Mouse (Mus musculus): Measurements from ENCODE around the gene Fbrsl1. TPM values are rescaled to one million over a fixed set of nuclear protein-coding genes. Genes with fewer than 3 reads are reported as not detected.
A peak's percentile ranks its signal among the peaks of the same experiment; 100 is the strongest.

Fbrsl1 gene
- 10 to 100 TPM; 75.2 to 82.6 TPM for total RNA-seq (2021)

DNA sequence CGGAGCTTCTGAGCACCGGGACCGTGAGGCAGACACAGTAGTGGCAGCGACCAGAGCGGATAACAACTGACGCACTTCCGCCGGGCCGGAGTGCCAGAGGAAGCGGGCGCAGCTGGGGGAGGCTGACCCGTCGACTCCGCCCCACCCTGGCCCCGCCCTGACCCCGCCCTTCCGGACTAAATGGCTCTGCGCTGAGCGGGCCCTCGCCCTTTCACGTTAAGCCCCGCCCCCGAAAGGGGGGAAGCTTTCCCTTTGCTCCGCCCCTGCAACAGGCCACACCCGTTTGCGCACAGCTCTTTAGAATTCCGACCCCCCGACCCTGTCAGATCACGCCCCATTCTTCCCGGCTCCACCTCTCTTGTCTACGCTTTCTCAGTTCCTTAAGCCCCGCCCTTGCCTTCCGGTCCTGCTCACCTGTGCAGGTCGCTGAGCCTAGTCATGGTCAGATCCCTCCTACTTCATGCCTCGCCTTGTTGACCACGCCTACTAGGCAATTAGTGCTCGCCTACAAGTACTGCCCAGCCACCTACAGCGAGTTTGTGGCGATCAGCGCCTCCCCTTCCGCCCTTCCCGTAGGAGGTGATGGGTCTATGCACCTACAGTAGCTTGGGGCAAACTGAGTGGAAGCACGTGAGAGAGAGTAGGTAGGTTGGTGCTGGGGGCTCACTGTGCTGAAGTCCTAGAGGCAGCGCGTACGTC, at the start of gene Fbrsl1:
Gene Fbrsl1, minus strand, starts transcription at position 68 of the 699 bp plus-strand sequence.
- DNase-seq (ENCODE audit: low spot score in 2 of 2): peak; percentile 90 to 92
- intact Hi-C loops (cut with DNase I): no loop called here

DNA sequence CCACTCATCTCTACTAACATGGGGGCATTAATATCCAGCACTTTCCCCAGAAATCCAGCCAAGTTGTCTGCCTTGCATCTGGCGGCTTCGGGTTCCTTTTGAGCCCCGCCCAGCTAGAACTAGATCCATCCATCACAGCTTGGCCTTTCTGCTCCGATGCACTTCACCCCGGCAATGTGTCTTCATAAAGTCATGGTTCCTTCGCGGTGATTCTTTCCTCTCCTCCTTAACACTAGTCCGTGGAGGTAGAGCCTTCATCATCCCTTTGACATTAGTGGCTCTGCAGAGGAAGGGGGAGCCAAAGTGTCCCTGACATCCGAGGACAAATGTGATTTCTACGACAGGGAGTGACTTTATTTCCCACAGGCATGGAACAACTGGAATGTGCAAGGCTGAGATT, 49.8 kb upstream of the Fbrsl1 start:
- intact Hi-C loops (cut with DNase I): no loop called here
- DNase-seq (ENCODE audit: low spot score in 2 of 2): no peak

DNA sequence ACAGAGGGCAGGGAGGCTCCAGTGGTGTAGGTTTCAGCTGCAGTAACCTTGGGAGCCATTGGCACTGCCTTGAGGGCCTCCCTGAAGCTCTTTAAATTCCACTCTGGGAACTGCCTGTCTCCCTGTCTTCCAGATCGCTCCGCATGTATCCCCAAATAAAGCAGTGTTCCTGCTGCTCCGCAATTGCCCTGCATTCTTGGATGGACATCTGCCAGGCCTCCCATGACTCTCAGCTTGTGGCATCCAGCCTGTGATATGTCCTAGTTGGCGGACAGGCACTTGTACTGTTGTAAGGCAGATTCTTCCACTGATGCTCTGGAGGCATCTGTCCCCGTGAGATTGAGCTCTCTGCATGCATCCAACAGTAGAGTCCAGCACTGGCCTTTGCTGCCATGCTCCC, 49.3 kb upstream of the Fbrsl1 start:
- DNase-seq (ENCODE audit: low spot score in 2 of 2): no peak

DNA sequence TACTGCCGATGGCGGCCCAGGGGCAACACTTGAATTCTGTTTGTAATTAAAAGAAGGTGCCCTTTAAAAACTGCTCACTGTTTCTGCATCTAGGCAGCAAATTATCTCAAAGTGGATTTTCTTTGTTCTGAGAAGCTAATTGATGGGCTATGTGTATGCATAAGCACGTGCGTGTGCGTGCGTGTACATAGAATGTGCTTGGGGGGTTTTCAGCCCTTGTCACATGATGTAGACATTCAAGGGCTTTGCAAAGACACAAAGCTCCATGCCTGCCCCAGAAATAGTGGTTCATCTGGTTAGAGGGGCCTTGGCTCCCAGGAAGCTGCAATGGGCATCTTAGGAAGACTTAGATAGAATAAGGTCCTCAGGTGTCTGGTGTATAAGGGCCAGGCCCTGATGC, 46.7 kb upstream of the Fbrsl1 start:
- no peak for DNase-seq (ENCODE audit: low spot score in 2 of 2)
- intact Hi-C loops (cut with DNase I): no loop called here

More for the DNA sequence above, 49.3 kb upstream of the Fbrsl1 start:
- intact Hi-C loops (cut with DNase I): no loop called here

DNA sequence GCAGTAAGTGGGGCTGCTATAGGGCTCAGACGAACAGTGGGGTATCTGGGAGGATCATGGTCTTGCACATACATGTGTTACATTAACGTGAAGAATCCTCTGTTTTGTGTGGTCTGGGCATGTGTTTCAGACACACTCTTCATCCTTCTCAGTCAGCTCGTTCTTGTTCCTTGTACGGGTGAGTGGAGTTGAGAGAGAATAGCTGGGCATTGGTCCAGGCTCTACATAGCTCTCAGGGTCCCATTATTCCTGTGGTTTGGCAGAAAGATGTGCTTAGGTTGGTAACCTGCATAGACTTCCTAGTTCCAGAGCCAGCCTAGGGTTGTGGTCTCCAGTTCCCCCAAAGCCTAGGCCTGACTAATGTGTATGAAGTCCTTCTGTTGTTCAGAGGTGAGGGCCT, 46.1 kb upstream of the Fbrsl1 start:
- intact Hi-C loops (cut with DNase I): loop anchor here (1.0 kb wide), 1 partner anchor 141 kb away; no protein-coding TSS in a partner anchor
- no peak for DNase-seq (ENCODE audit: low spot score in 2 of 2)

DNA sequence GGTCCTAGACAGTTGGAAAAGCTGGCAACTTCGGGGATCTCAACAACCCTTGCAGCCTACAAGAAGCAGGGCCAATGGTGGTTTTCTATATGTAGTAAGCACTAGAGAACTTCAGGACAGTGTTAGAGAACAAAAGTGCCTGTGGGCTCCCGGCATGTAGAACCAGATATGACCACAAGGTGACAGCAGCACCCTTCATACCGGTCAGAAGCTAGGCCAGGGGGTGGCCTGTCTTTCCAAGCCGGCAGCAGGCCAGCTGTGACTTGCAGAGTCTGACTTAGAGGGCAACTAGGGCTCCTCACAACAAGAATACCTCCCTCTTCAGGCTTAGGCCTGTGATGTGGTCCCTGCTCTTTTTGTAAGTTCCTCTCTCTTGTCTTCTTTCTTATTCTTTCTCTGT, 45.5 kb upstream of the Fbrsl1 start:
- intact Hi-C loops (cut with DNase I): loop anchor here (1.0 kb wide), 1 partner anchor 142 kb away; no protein-coding TSS in a partner anchor
- DNase-seq (ENCODE audit: low spot score in 2 of 2): peak; percentile 55 to 63

DNA sequence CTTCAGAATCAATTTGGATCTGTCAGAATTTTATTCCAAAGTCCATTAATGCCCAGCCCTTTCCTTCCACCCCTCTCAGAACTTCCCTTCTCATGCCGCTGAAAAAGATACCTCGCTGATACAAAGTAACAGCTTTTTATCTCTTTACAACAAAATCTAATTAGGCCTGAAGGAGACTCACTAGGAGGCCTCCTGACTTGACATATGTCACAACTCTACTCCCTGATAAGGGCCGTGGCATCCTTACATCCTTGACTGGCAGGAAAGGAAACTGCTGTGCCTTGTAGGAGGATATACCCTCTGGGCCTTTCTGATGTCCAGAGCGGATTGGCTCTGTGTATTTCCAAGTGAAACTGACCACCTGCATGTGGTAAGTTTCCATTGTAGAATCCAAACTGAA, 41.3 kb upstream of the Fbrsl1 start:
- intact Hi-C loops (cut with DNase I): no loop called here
- no peak for DNase-seq (ENCODE audit: low spot score in 2 of 2)

DNA sequence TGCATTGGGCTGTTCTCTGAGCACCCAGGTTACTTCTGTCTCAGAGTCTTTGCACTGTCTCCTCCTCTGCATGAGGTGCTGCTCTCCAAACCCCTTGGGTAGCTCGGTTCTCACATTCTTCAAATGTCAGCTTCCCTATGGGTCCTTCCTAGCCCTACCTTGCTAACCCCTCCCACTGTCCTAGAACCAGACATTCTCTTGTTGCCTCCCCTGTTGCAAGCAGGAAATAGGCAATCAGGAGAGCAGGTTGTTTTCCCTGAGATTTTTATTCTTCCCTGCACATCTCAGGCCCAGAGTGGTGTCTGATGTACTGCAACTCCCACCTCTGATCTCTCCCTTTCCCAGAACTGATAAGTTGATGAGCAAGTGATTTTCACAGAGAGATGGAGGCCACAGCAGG, 39.6 kb upstream of the Fbrsl1 start:
- no peak for DNase-seq (ENCODE audit: low spot score in 2 of 2)
- intact Hi-C loops (cut with DNase I): no loop called here

DNA sequence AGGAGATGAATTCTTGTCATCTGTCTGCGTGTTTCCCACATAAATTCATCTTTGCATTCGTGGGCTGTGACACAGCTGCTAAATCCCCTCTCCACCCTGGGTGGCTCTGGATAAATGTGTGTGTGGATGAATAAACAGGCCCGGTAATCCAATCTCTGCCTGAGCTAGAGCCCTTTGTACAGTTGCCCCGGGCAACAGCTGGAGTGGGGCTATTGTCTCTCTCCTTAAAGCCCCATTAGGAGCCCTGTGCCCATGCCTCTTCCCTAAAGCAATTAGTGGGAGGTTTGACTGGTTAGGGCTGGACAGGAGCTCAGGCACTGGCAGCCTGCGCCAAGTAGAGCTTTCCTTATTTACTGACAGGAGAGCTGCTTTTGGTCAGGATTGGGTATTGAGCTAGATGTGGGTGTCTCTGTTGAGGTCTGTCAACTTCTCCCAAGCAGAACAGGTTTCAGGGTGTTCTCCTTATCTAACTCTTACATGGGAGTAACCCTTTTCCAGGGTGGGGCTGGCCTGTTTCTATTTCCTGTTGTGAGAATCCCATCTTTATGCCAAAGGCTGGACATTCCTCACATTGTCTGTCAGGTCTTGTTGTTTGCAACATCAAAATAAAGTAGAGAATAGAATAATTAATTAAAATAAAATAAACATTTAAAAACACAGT, 38.5 kb upstream of the Fbrsl1 start:
- intact Hi-C loops (cut with DNase I): no loop called here

DNA sequence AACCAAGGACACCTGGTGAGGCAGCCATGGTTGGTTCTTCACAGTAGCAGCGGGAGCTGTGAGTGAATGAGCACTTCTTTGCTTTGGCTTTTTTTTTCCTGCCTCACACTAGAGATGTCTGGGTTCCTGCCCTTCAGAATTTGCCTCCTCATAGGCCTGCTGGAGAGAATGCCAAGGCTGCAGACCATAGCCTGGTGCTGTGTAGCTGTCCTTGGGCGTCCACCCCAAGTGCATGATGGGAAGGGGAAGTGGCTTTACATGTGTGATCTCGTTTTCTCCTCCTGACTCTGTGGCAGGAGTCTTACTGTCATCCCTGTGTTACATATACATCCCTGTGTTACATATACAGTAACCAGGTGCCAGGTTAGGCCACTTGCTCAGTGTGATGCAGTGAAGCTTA, 36.4 kb upstream of the Fbrsl1 start:
- intact Hi-C loops (cut with DNase I): no loop called here
- DNase-seq (ENCODE audit: low spot score in 2 of 2): no peak

More for the DNA sequence above, 38.5 kb upstream of the Fbrsl1 start:
- DNase-seq (ENCODE audit: low spot score in 2 of 2): no peak

DNA sequence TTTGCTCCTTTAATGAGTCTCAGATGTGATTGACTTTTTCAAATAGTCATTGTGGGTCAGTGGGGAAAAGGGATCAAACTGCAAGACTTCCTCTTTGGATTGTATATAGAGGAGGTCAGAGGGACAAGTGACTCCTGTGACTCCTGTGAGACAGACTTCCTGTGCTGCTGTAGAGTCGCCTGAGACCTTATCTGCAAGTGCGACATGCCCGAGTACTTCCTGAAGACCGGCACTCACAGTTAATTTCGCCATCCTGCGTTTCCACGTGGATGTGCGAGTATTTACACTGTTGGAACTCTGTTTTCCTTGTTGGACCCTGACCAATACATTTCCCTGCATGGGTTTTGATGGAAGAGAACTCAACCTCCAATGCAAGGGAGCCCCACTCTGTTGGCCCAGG, 30.9 kb upstream of the Fbrsl1 start:
- intact Hi-C loops (cut with DNase I): no loop called here
- no peak for DNase-seq (ENCODE audit: low spot score in 2 of 2)

DNA sequence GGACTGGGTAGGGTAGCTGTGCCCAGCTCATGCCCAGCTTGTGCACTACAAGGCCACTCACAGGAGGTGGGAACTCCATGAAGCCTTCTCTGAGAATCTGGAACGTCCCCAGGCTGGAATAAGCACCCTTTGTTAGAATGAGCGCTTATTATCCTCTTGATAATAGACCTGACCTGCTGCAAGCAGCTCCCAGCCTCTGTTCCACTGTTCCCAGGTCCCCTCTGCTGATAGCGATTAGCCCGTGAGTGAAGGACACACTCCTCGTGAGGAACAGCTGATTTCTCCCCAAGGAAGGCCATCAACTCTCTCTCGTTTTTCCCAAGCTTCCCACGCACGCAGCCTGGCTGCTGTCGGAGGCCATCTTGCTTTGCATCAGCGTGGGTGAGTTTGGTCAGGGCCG, 25.9 kb upstream of the Fbrsl1 start:
- intact Hi-C loops (cut with DNase I): no loop called here
- no peak for DNase-seq (ENCODE audit: low spot score in 2 of 2)

DNA sequence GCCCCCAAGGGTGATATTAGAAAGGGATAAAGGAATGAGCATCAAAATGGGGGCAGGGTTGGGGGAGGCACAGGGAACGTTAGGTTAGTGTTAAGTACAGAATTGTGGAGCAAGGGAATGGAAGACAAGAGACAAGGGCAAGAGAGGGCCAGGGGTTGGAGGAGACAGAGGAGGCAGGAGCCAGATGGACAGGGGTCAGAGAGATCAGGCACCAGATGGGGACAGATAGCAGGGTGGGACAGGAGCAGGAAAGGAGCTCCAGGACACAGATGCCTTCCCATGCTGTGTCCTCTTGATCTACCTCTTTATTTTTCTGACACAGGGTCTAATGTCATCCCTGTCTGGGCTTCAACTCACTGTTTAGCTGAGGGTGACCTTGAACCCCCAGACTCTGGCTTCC, 24.5 kb upstream of the Fbrsl1 start:
- intact Hi-C loops (cut with DNase I): no loop called here
- DNase-seq (ENCODE audit: low spot score in 2 of 2): no peak

DNA sequence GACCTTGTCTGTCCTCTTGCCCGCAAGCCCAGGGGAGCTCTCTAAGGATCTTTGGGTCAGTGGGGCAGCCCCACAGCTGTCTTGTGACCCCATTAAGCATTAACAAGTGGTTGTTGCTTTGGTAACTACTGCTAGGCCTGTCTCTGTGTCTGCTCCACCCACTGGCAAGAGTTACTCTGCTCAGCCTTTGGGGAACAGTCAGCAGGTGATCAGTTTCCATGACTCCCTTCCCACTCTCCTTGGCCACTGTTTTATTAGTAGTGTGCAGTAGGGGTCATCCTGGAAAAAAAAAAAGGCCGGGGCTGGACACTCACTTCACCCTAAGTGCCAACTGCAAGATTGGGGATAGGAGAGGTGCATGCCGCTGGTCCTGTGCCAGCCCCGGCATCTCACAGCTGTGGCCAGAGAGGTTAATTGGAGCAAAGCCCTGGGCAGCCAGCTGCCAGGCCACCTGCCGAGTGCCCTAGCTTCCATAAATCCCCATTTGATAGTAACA, 23.7 kb upstream of the Fbrsl1 start:
- no peak for DNase-seq (ENCODE audit: low spot score in 2 of 2)
- intact Hi-C loops (cut with DNase I): no loop called here

DNA sequence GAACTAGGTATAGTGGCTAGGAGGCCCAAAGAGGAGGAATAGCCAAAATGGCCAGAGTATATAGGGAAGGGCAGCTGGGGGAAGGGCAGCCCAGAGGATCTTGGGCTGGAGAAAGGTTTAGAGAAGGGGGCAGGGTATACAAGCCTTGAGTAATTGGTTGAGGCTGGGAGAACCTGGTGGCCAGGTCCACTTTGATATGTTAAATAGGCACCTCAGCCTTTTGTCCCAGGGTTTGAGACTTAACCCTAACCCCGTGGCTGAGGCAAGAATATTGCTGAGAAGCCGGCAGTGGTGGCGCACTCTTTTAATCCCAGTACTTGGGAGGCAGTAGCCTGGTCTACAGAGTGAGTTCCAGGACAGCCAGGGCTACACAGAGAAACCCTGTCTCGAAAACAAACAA, 23.0 kb upstream of the Fbrsl1 start:
- DNase-seq (ENCODE audit: low spot score in 2 of 2): no peak
- intact Hi-C loops (cut with DNase I): no loop called here

DNA sequence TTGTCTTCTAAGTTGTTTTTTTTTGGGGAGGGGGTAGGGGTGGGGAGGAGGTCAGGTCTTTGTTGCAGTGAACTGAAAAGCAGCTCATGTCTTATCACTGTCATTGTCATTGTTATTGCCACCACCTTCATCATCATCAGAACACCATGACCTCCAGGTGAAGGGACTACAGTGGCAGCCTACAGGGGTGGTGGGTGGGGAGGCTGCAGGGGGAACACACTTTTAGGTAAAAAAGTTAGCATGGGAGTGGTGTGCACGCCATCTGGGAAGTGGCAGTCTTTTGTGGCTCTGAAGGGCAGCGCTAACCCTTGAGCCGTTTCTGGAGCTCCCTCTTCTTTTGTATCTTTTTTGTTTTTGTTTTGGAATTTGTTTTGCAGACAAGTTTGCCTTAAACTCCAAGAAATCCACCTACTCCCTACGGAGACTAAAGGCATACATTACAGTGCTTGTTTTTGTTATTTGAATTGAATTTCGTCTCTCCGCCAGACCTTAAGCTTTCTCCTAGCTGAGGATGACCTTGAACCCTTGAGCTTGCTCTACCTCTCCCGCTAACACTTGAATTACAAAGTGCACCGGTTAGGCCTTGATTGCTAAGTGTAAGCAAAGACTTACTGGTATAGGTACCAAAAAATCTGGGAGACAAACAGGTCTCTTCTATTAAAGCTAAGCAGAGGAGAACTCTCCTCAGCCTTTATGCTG, 21.1 kb upstream of the Fbrsl1 start:
- no peak for DNase-seq (ENCODE audit: low spot score in 2 of 2)
- intact Hi-C loops (cut with DNase I): no loop called here

DNA sequence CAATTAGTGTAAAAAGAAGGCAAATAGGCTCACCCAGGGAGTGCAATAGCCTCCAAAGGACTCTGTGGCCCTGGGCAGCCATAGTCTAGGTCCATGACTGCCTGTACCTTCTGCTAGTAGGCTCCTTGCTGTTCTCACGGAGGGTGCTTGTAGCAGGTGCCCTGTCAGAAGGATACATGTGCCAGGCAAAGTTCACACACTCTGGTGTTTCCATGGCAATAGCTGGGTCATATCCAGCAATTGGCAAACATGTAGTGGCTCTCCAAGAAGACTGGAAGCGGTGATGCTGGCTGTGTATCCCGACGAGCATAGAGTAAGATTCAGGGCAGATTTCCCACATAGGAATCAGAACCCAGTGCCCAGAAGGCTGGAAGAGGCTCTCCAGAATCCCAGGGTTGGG, 20.0 kb upstream of the Fbrsl1 start:
- no peak for DNase-seq (ENCODE audit: low spot score in 2 of 2)
- intact Hi-C loops (cut with DNase I): no loop called here

DNA sequence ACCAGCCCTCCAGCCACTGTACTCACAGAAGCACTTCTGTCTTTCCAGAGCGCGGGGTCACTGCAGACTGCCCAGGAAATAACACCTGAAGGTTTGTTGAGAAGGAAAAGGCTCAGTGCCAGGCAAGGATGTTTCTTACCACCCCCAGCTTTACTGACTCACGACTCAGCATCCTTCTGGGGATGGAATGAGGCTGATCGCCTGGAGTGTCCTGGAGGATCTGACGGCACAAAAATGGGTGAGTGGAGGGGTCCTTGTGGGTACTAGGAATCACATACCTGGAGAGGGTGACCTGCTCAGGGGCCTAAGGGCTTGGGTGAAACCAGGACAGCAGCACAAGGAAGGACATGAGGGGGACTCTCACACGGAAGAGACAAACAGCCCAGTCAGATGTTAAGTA, 19.4 kb upstream of the Fbrsl1 start:
- intact Hi-C loops (cut with DNase I): no loop called here
- no peak for DNase-seq (ENCODE audit: low spot score in 2 of 2)

DNA sequence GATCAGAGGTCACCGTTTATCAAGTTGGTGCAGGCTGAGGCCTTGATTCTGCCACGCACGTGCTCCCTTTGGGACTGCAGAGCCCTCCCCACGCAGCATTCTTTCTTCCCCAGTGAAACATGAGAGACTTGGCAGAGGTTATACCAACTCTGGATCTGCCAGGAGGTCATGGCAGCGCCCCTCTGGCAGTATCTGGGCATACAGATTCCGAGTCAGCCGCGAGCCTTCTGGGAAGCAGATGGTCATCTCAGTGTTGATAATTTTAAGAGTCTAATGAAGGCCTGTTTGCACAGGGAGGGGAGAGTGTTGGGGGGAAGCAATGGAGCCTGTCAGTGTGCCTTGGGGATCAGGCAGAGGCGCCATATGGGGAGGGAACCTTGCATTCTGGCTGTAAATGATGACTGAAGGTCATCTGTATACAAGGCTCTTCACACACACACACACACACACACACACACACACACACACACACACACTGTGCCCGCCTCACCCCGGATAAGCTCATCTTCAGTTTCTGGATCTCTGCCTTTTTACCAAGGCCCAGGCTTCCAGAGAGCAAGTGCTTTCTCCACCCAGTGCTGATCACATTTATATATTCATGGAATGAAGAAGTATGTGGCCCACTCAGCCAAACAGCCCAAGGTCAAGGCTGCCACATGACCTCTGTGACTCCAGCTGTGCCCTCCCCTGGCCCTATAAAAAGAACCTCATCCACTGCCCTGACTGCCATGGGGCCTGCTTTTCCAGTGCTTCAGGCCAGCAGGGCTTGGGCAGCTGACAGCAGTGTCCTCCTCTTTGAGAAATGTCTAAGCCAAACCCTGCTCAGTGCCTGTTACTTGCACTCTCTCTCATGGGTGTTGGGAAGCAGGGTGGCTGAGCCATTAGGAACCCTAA, 18.5 kb upstream of the Fbrsl1 start:
- DNase-seq (ENCODE audit: low spot score in 2 of 2): no peak
- intact Hi-C loops (cut with DNase I): no loop called here

DNA sequence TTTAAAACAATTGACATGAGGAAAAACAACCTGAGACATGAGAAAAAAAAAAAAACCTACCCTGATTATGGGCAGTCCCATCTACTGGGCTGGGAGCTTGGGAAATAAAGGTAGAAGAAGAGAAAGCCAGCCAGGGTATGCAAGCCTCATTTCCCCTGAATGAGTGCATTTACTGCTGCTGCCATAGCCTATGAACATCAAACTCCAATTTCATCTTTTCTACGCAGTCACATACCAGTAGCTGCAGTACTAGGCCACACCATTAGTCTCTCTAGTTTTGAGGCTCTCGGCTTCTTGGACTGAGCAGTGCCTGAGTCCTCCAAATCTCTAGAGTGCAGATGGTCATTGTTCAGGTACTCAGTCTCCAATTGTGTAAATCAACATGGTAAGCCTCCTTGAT, 14.3 kb upstream of the Fbrsl1 start:
- DNase-seq (ENCODE audit: low spot score in 2 of 2): no peak
- intact Hi-C loops (cut with DNase I): no loop called here

All from left cerebral cortex, postnatal 36 days (tissue).